Mouse (Mus musculus): Measurements from ENCODE around the gene Ranbp1. TPM values are rescaled to one million over a fixed set of nuclear protein-coding genes. Genes with fewer than 3 reads are reported as not detected.
"Not testable (repeated sequence)": the region's sequence is repeated elsewhere in the genome, so short reads cannot be mapped to it uniquely, and the experiment has no call there.

Ranbp1 gene
- 1,115 and 1,160 TPM in 2 replicates for polyA plus RNA-seq (2014; fragmentation: Nextera tagmentation; extraction: Ambion mirVana)

GRCm38 (mm10) chr16:18248433-18249363 lies at the start of gene Ranbp1, which contains the start of gene Trmt2a:
Gene Ranbp1, minus strand, starts transcription at chr16:18248732.
Gene Trmt2a, plus strand, starts transcription at chr16:18248679.
- H3K36me3 ChIP-seq (ENCODE audit: control insufficient read depth, insufficient read depth, low read length): 0 out of 2 replicates have a peak, but pooled peaks cover 12% of the 10 kb centered on the region
- DNase-seq (ENCODE audit: low spot score) (peak; percentile 99), ATAC-seq (ENCODE audit: low FRiP score) (peak; percentile 96)
- H3K27ac ChIP-seq (ENCODE audit: low read depth, low read length): peak within 1 kb of the TSS; percentile 89
- peaks cover 9% of the 10 kb centered on the region for H3K4me1 ChIP-seq (replicated peaks; ENCODE audit: control insufficient read depth, insufficient read depth, low read length)
- no peaks in the 10 kb centered on the region for H3K27me3 ChIP-seq (ENCODE audit: control insufficient read depth, insufficient read depth, low read length)
- H3K9me3 ChIP-seq (ENCODE audit: control insufficient read depth, low read length): no peaks in the 10 kb centered on the region
- H3K9ac ChIP-seq (ENCODE audit: low read depth, low read length): peak within 1 kb of the TSS; percentile 95
- peak within 1 kb of the TSS; percentile 94 for H3K4me3 ChIP-seq (ENCODE audit: low read depth, low read length)
- peak within 1 kb of the TSS; percentile 80 for H3K4me2 ChIP-seq (replicated peaks; ENCODE audit: low read depth, low read length)
- WGBS: under 1% methylated on average over 95 of the region's 102 CpGs

GRCm38 (mm10) chr16:18289614-18290013 lies 41.1 kb upstream of the Ranbp1 start:
- not testable (repeated sequence) for H3K27ac ChIP-seq (ENCODE audit: low read depth, low read length); DNase-seq (ENCODE audit: low spot score); H3K36me3 ChIP-seq (ENCODE audit: control insufficient read depth, insufficient read depth, low read length); H3K27me3 ChIP-seq (ENCODE audit: control insufficient read depth, insufficient read depth, low read length); H3K9me3 ChIP-seq (ENCODE audit: control insufficient read depth, low read length); ATAC-seq (ENCODE audit: low FRiP score)
- Histone ChIP-seq H3K9ac (ENCODE audit: low read depth, low read length) (0 out of 2 replicates have a peak overlapping the region, but pooled peaks have one; percentile 27), H3K4me3 (ENCODE audit: low read depth, low read length) (peak overlapping the region; percentile 94), H3K4me2 (replicated peaks; ENCODE audit: low read depth, low read length) (peak overlapping the region; percentile 21; the same call in 1 of the 2 replicates), H3K4me1 (replicated peaks; ENCODE audit: control insufficient read depth, insufficient read depth, low read length) (peaks cover 13% of the 10 kb centered on the region; the same call in 1 of the 2 replicates)
- WGBS: 4% methylated on average over 9 of the region's 10 CpGs

- Histone ChIP-seq H3K9ac (ENCODE audit: low read depth, low read length) (peak within 1 kb of the TSS; percentile 88), H3K4me2 (replicated peaks; ENCODE audit: low read depth, low read length) (peak within 1 kb of the TSS; percentile 94), H3K27me3 (ENCODE audit: control insufficient read depth, insufficient read depth, low read length) (no peaks in the 10 kb centered on the region), H3K4me1 (replicated peaks; ENCODE audit: control insufficient read depth, insufficient read depth, low read length) (peaks cover 13% of the 10 kb centered on the region; the same call in 1 of the 2 replicates), H3K27ac (ENCODE audit: low read depth, low read length) (peak within 1 kb of the TSS; percentile 80), H3K4me3 (ENCODE audit: low read depth, low read length) (peak within 1 kb of the TSS; percentile 94), H3K36me3 (ENCODE audit: control insufficient read depth, insufficient read depth, low read length) (peaks cover 7% of the 10 kb centered on the region), H3K9me3 (ENCODE audit: control insufficient read depth, low read length) (no peaks in the 10 kb centered on the region)
- ATAC-seq (ENCODE audit: low FRiP score) (peak; percentile 99), DNase-seq (ENCODE audit: low spot score) (peak; percentile 98)
- WGBS: under 1% methylated on average over 61 of the region's 71 CpGs
Measured at GRCm38 (mm10) chr16:18289067-18289588, 40.6 kb upstream of the Ranbp1 start, which contains the start of gene Dgcr8. Gene Dgcr8, minus strand, starts transcription at chr16:18289246.

GRCm38 (mm10) chr16:18288581-18289061 lies 40.1 kb upstream of the Ranbp1 start:
- no peaks in the 10 kb centered on the region for H3K9me3 ChIP-seq (ENCODE audit: control insufficient read depth, low read length)
- peak overlapping the region; percentile 94 for H3K4me3 ChIP-seq (ENCODE audit: low read depth, low read length)
- peak; percentile 85 for ATAC-seq (ENCODE audit: low FRiP score)
- peak overlapping the region; percentile 94 for H3K4me2 ChIP-seq (replicated peaks; ENCODE audit: low read depth, low read length)
- peaks cover 13% of the 10 kb centered on the region; the same call in 1 of the 2 replicates for H3K4me1 ChIP-seq (replicated peaks; ENCODE audit: control insufficient read depth, insufficient read depth, low read length)
- H3K9ac ChIP-seq (ENCODE audit: low read depth, low read length): peak overlapping the region; percentile 88
- H3K27ac ChIP-seq (ENCODE audit: low read depth, low read length): peak overlapping the region; percentile 80
- 1% methylated on average over 30 of the region's 31 CpGs for WGBS
- H3K36me3 ChIP-seq (ENCODE audit: control insufficient read depth, insufficient read depth, low read length): peaks cover 10% of the 10 kb centered on the region
- peak; percentile 68 for DNase-seq (ENCODE audit: low spot score)
- no peaks in the 10 kb centered on the region for H3K27me3 ChIP-seq (ENCODE audit: control insufficient read depth, insufficient read depth, low read length)

GRCm38 (mm10) chr16:18288166-18288565 lies 39.6 kb upstream of the Ranbp1 start:
- peaks cover 13% of the 10 kb centered on the region; the same call in 1 of the 2 replicates for H3K4me1 ChIP-seq (replicated peaks; ENCODE audit: control insufficient read depth, insufficient read depth, low read length)
- H3K27me3 ChIP-seq (ENCODE audit: control insufficient read depth, insufficient read depth, low read length): no peaks in the 10 kb centered on the region
- H3K4me2 ChIP-seq (replicated peaks; ENCODE audit: low read depth, low read length): peak overlapping the region; percentile 94
- no peaks in the 10 kb centered on the region for H3K9me3 ChIP-seq (ENCODE audit: control insufficient read depth, low read length)
- H3K4me3 ChIP-seq (ENCODE audit: low read depth, low read length): peak overlapping the region; percentile 94
- DNase-seq (ENCODE audit: low spot score) (no peak), ATAC-seq (ENCODE audit: low FRiP score) (no peak)
- H3K9ac ChIP-seq (ENCODE audit: low read depth, low read length): peak overlapping the region; percentile 88
- WGBS: 3% methylated on average over 4 of the region's 4 CpGs
- no peak overlapping the region for H3K27ac ChIP-seq (ENCODE audit: low read depth, low read length)
- peaks cover 14% of the 10 kb centered on the region for H3K36me3 ChIP-seq (ENCODE audit: control insufficient read depth, insufficient read depth, low read length)

GRCm38 (mm10) chr16:18275166-18275565 lies 26.6 kb upstream of the Ranbp1 start:
- DNase-seq (ENCODE audit: low spot score): no peak
- H3K9me3 ChIP-seq (ENCODE audit: control insufficient read depth, low read length): no peaks in the 10 kb centered on the region
- WGBS: 87% methylated on average over 2 of the region's 2 CpGs
- no peaks in the 10 kb centered on the region for H3K27me3 ChIP-seq (ENCODE audit: control insufficient read depth, insufficient read depth, low read length)
- no peak overlapping the region for H3K27ac ChIP-seq (ENCODE audit: low read depth, low read length)
- ATAC-seq (ENCODE audit: low FRiP score): no peak
- no peak overlapping the region for H3K4me3 ChIP-seq (ENCODE audit: low read depth, low read length)
- no peak overlapping the region for H3K9ac ChIP-seq (ENCODE audit: low read depth, low read length)
- H3K4me2 ChIP-seq (replicated peaks; ENCODE audit: low read depth, low read length): no peak overlapping the region
- peaks cover 41% of the 10 kb centered on the region for H3K36me3 ChIP-seq (ENCODE audit: control insufficient read depth, insufficient read depth, low read length)
- H3K4me1 ChIP-seq (replicated peaks; ENCODE audit: control insufficient read depth, insufficient read depth, low read length): no peaks in the 10 kb centered on the region

GRCm38 (mm10) chr16:18268182-18268581 lies 19.6 kb upstream of the Ranbp1 start:
- no peaks in the 10 kb centered on the region for H3K4me1 ChIP-seq (replicated peaks; ENCODE audit: control insufficient read depth, insufficient read depth, low read length)
- H3K9me3 ChIP-seq (ENCODE audit: control insufficient read depth, low read length): no peaks in the 10 kb centered on the region
- H3K9ac ChIP-seq (ENCODE audit: low read depth, low read length): no peak overlapping the region
- DNase-seq (ENCODE audit: low spot score) (no peak), ATAC-seq (ENCODE audit: low FRiP score) (no peak)
- H3K27me3 ChIP-seq (ENCODE audit: control insufficient read depth, insufficient read depth, low read length): no peaks in the 10 kb centered on the region
- H3K36me3 ChIP-seq (ENCODE audit: control insufficient read depth, insufficient read depth, low read length): peaks cover 23% of the 10 kb centered on the region
- H3K27ac ChIP-seq (ENCODE audit: low read depth, low read length): no peak overlapping the region
- H3K4me2 ChIP-seq (replicated peaks; ENCODE audit: low read depth, low read length): no peak overlapping the region
- H3K4me3 ChIP-seq (ENCODE audit: low read depth, low read length): no peak overlapping the region
- 93% methylated on average over 5 of the region's 5 CpGs for WGBS

- Histone ChIP-seq H3K27me3 (ENCODE audit: control insufficient read depth, insufficient read depth, low read length) (no peaks in the 10 kb centered on the region), H3K4me3 (ENCODE audit: low read depth, low read length) (no peak overlapping the region), H3K9ac (ENCODE audit: low read depth, low read length) (no peak overlapping the region), H3K9me3 (ENCODE audit: control insufficient read depth, low read length) (no peaks in the 10 kb centered on the region), H3K27ac (ENCODE audit: low read depth, low read length) (no peak overlapping the region), H3K4me1 (replicated peaks; ENCODE audit: control insufficient read depth, insufficient read depth, low read length) (no peaks in the 10 kb centered on the region), H3K4me2 (replicated peaks; ENCODE audit: low read depth, low read length) (no peak overlapping the region), H3K36me3 (ENCODE audit: control insufficient read depth, insufficient read depth, low read length) (peaks cover 14% of the 10 kb centered on the region)
- no peak for ATAC-seq (ENCODE audit: low FRiP score)
- 81% methylated on average over 2 of the region's 2 CpGs for WGBS
- no peak for DNase-seq (ENCODE audit: low spot score)
Measured at GRCm38 (mm10) chr16:18265024-18265423, 16.5 kb upstream of the Ranbp1 start.

Measured in hindbrain, embryonic 11.5 days (tissue).